Mouse (Mus musculus) gastrocnemius, postnatal 36 days (tissue): ENCODE data around the gene Kcnj14. TPM values are rescaled to one million over a fixed set of nuclear protein-coding genes. Genes with fewer than 3 reads are reported as not detected.

ENCODE experiments used
- DNase-seq, 2 experiments: peaks; one replicate each; pipeline ENCODE4 v3.0.0; 2022
- intact Hi-C: fragments of 180-260 bp; cut with DNase I; formaldehyde crosslinking; loops from one replicate; pipeline ENCODE4 v1.15.1; 2025
- total RNA-seq, 2 experiments: library from RNA; stranded (reverse); gene quantifications; 2 replicates each; pipeline ENCODE4 v1.2.3; 2021

Kcnj14 gene
- total RNA-seq, 2 experiments from 2014 or later = 0.15 to 0.27 TPM

DNA sequence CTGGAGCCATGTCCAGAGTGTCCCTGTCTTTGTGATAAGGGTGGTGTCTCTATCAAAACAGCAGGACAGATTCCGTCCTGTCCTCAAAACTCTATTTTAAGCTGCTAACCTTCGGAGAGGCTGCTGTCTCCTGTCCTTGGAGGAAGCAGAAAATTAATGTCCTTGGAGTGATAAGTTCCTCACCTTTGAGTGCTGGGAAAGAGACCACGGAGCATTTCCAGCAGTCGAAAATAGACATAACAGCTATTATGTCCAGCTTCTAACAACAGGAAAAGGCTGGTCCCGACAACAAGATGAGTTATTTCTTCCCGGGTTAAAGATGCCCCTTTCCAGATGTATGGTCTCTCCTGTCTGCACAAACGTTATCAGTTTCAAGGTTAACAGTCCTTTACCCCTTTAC, 49.3 kb downstream of the Kcnj14 start:
- DNase-seq = no peak
- intact Hi-C loops = no loop called here

GRCm38 (mm10) chr7:45771101-45771500, 53.5 kb downstream of the Kcnj14 start:
- intact Hi-C loops = no loop called here
- DNase-seq = no peak

DNA sequence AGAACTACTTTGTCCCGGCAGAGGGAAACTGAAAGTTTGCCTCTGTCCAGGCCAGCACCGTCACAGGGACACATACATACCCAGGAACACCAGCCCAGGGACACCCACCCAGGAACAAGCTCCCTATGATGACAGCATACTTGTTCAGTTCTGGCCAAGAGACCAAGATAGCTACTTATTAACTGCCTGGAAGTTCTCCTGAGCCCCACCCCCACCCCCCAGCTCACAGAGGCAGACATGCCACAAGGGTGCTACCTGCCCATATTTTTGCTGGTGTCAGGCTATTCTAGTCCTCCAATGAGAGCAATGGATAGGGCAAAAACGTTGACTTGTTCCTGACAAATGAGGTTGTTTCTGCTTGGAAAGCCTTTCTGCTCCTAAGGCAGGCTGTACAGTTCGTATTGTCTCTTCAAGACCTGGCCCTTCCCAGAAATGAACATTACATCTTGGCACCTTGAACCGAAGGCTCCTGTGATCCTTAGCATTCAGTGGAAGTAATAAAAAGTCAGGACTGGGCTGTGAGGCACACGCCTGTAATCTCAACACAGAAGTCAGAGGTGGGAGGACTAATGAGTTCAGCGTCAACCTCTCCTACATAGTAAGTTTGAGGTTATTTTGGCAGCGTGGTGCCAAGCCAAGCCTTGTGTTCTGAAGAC, 54.0 kb downstream of the Kcnj14 start:
- no peak for DNase-seq
- intact Hi-C loops = no loop called here

GRCm38 (mm10) chr7:45767500-45767899, 57.1 kb downstream of the Kcnj14 start:
- no peak for DNase-seq
- intact Hi-C loops = loop anchor here (10.0 kb wide), 1 partner anchor 217 kb away; no protein-coding TSS in a partner anchor

DNA sequence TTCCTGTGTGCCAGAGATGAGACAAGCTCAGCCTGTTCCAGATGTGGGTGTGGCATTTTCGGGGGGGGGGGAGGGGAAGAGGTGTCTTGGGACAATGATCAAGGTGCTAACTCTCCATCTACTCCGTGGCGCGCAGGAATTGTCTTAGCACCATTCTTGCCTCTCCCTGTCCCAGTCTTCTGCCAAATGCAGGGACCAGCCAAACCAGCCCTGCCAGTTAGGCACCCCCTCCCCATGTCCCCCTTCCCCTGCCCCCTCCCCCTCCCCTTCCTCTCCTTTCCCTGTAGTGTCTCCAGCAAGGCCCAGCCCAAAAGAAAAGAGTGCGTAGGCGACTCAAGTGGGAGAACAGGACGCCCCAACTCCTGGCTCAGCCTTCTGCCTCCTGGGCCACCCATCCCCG, 57.8 kb downstream of the Kcnj14 start:
- no peak for DNase-seq
- intact Hi-C loops = loop anchor here (10.0 kb wide), 1 partner anchor 218 kb away; no protein-coding TSS in a partner anchor

Other genes starting within 250 kb of the Kcnj14 start
- gene Fgf21, start 209.3 kb downstream of the Kcnj14 start, total RNA-seq = not detected
- gene Fut1, start 207.5 kb downstream of the Kcnj14 start, total RNA-seq = not detected
- not detected for gene Izumo1, start 203.0 kb downstream of the Kcnj14 start, total RNA-seq
- gene Rasip1, start 197.3 kb downstream of the Kcnj14 start, total RNA-seq = 1 to 10 TPM; 6.9 to 7.0 TPM
- 10 to 100 TPM; 45.7 to 49.7 TPM for gene Mamstr, start 184.8 kb downstream of the Kcnj14 start, total RNA-seq
- 1 to 10 TPM in 1 of 2 experiments, under 1 TPM in 1; 0.51 to 1.2 TPM for gene Fut2, start 158.4 kb downstream of the Kcnj14 start, total RNA-seq
- under 1 TPM; 0.52 to 0.69 TPM for gene Ntn5, start 140.8 kb downstream of the Kcnj14 start, total RNA-seq
- gene Sec1, start 130.4 kb downstream of the Kcnj14 start, total RNA-seq = under 1 TPM; 0.12 to 0.26 TPM
- gene Car11, start 124.9 kb downstream of the Kcnj14 start, total RNA-seq = 1 to 10 TPM; 7.7 to 9.5 TPM
- gene Dbp, start 119.7 kb downstream of the Kcnj14 start, total RNA-seq = 100 to 1,000 TPM in 1 of 2 experiments, 10 to 100 TPM in 1; 52.8 to 118 TPM
- gene Rpl18, start 109.3 kb downstream of the Kcnj14 start, total RNA-seq = 100 to 1,000 TPM; 396 to 453 TPM
- 10 to 100 TPM; 12.2 to 12.7 TPM for gene Sphk2, start 106.8 kb downstream of the Kcnj14 start, total RNA-seq
- gene Fam83e, start 103.6 kb downstream of the Kcnj14 start, total RNA-seq = under 1 TPM in 1 of 2 experiments, not detected in 1; 0.10 TPM
- gene Spaca4, start 99.0 kb downstream of the Kcnj14 start, total RNA-seq = not detected
- not detected for gene Lmtk3, start 41.0 kb downstream of the Kcnj14 start, total RNA-seq
- not detected for gene Sult2b1, start 40.1 kb downstream of the Kcnj14 start, total RNA-seq
- gene Cyth2, start 10.2 kb downstream of the Kcnj14 start, total RNA-seq = 10 to 100 TPM; 32.6 to 33.4 TPM
- gene Grwd1, start 6.2 kb upstream of the Kcnj14 start, total RNA-seq = 10 to 100 TPM; 11.8 to 14.5 TPM
- 10 to 100 TPM; 52.8 to 56.7 TPM for gene Kdelr1, start 48.0 kb upstream of the Kcnj14 start, total RNA-seq
- under 1 TPM; 0.22 to 0.23 TPM for gene Grin2d, start 53.6 kb upstream of the Kcnj14 start, total RNA-seq
- not detected for gene Syngr4, start 71.9 kb upstream of the Kcnj14 start, total RNA-seq
- 10 to 100 TPM; 54.4 to 59.5 TPM for gene Tmem143, start 72.2 kb upstream of the Kcnj14 start, total RNA-seq
- gene Emp3, start 96.6 kb upstream of the Kcnj14 start, total RNA-seq = 10 to 100 TPM; 10.9 to 11.2 TPM
- under 1 TPM; 0.28 to 0.42 TPM for gene Ccdc114, start 99.3 kb upstream of the Kcnj14 start, total RNA-seq
- not detected for gene Abcc6, start 205.5 kb upstream of the Kcnj14 start, total RNA-seq
- gene Nomo1, start 208.9 kb upstream of the Kcnj14 start, total RNA-seq = 10 to 100 TPM; 54.5 to 66.7 TPM